8 mouse cellular contexts compared by ENCODE assay signal in the genomic region with DNA sequence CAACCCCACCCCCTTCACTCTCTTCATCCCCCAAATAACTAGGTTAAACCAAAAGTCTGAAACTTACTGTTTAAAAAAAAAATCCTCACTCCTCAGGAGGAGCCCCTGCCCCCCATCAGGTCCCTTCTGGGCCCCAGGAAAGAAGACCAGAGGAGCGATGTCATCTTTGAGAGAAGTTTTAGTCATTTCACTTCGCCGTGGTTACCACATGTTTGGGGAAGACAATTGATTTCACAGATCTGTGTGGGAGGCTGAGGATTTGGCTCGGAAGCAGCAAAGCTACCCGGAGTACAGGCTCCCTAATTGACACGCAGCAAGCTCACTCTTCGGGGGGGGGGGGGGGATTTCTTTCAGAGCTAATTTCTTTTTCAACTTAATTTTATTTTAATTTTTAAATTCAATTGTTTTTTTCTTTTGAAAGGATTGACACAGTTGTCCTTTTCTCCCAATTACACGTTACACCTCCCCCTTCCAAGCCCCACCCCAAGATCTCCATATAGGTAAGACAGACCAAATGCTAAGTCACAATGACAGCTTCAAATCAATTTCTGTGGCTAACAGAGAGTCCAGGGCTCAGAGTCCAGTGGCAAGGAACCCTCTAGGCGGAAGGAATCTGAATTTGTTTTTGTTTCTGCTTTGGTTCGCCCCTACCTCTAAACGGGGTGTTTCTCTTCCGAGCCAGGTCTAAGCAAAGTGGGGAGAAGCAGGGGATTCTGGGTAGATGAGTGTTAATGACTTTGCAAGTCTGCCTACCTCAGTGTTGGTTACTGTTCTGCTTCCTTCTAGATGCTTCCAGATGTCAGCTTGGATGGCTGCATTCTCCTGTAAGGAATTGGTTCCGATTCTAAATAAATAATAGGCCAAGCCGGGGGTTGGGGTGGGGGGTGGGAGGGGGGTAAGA.
DNase-seq lines count a peak whose midpoint lies in the region; ATAC-seq lines count a peak whose summit lies in the region.

No protein-coding gene starts in this region.

- WGBS in lung, embryonic 16.5 days: 25% methylated on average over 14 of the region's 14 CpGs
- WGBS in hindbrain, embryonic 16.5 days: 5% methylated on average over 14 of the region's 14 CpGs
- 10% methylated on average over 14 of the region's 14 CpGs for WGBS in midbrain, embryonic 12.5 days

- DNase-seq in lung, postnatal 10 days: no peak
- peak; percentile 28 for DNase-seq in embryo, embryonic 9.5 days (ENCODE audit: extremely low spot score)
- peak; percentile 59 for DNase-seq in thymus, postnatal 14 days
- DNase-seq in cerebellum, adult 8-10 months: no peak
- DNase-seq in adrenal gland, postnatal 25 days: no peak

- H3K4me2 ChIP-seq in lung, embryonic 16.5 days (ENCODE audit: low read depth, low read length): peak overlapping the region; percentile 42
- H3K4me2 ChIP-seq in hindbrain, embryonic 16.5 days (ENCODE audit: low read length): peak overlapping the region; percentile 53
- H3K4me2 ChIP-seq in midbrain, embryonic 12.5 days (replicated peaks): peak overlapping the region; percentile 42

- H3K9ac ChIP-seq in lung, embryonic 16.5 days (ENCODE audit: low read length): 0 out of 2 replicates have a peak overlapping the region, but pooled peaks have one; percentile 28
- H3K9ac ChIP-seq in hindbrain, embryonic 16.5 days (ENCODE audit: low read depth, low read length): no peak overlapping the region; the same call in 1 of the 2 replicates
- no peak overlapping the region for H3K9ac ChIP-seq in midbrain, embryonic 12.5 days (replicated peaks)

- no peak overlapping the region for H3K27ac ChIP-seq in lung, embryonic 16.5 days (ENCODE audit: low read length)
- no peak overlapping the region for H3K27ac ChIP-seq in hindbrain, embryonic 16.5 days (ENCODE audit: low read depth, low read length)
- H3K27ac ChIP-seq in midbrain, embryonic 12.5 days (replicated peaks): no peak overlapping the region

- H3K4me3 ChIP-seq in lung, embryonic 16.5 days (ENCODE audit: low read length): peak overlapping the region; percentile 28
- H3K4me3 ChIP-seq in hindbrain, embryonic 16.5 days (ENCODE audit: low read length): peak overlapping the region; percentile 28
- peak overlapping the region; percentile 21; the same call in 1 of the 2 replicates for H3K4me3 ChIP-seq in midbrain, embryonic 12.5 days

- ATAC-seq in lung, embryonic 16.5 days (ENCODE audit: low read depth): no peak
- ATAC-seq in hindbrain, embryonic 16.5 days: peak; percentile 80
- no peak for ATAC-seq in midbrain, embryonic 12.5 days (ENCODE audit: low FRiP score, low read depth)

- peaks cover 18% of the 10 kb centered on the region for H3K4me1 ChIP-seq in lung, embryonic 16.5 days (replicated peaks; ENCODE audit: control insufficient read depth, insufficient read depth, low read length)
- peaks cover 19% of the 10 kb centered on the region for H3K4me1 ChIP-seq in hindbrain, embryonic 16.5 days (ENCODE audit: control insufficient read depth, insufficient read depth, low read depth, low read length)
- peaks cover 12% of the 10 kb centered on the region for H3K4me1 ChIP-seq in midbrain, embryonic 12.5 days

- H3K9me3 ChIP-seq in lung, embryonic 16.5 days (ENCODE audit: control insufficient read depth, low read length): no peaks in the 10 kb centered on the region
- H3K9me3 ChIP-seq in hindbrain, embryonic 16.5 days (ENCODE audit: control insufficient read depth, low read length): no peaks in the 10 kb centered on the region
- H3K9me3 ChIP-seq in midbrain, embryonic 12.5 days: no peaks in the 10 kb centered on the region

- no peaks in the 10 kb centered on the region for H3K36me3 ChIP-seq in lung, embryonic 16.5 days (ENCODE audit: control insufficient read depth, insufficient read depth, low read length)
- H3K36me3 ChIP-seq in hindbrain, embryonic 16.5 days (ENCODE audit: control insufficient read depth, insufficient read depth, low read length): no peaks in the 10 kb centered on the region
- no peaks in the 10 kb centered on the region for H3K36me3 ChIP-seq in midbrain, embryonic 12.5 days

- no peaks in the 10 kb centered on the region for H3K27me3 ChIP-seq in lung, embryonic 16.5 days (ENCODE audit: control insufficient read depth, insufficient read depth, low read depth, low read length)
- H3K27me3 ChIP-seq in hindbrain, embryonic 16.5 days (replicated peaks; ENCODE audit: control insufficient read depth, insufficient read depth, low read length): no peaks in the 10 kb centered on the region
- peaks cover 10% of the 10 kb centered on the region; the same call in 1 of the 2 replicates for H3K27me3 ChIP-seq in midbrain, embryonic 12.5 days

Comparison
In these comparisons a context has a peak if more than half of its experiments do, and no peak if none do; other contexts are left out.
1. DNase-seq: peak in embryo, embryonic 9.5 days (single experiment) and thymus, postnatal 14 days (single experiment); none in lung, postnatal 10 days (single experiment), cerebellum, adult 8-10 months (single experiment) and adrenal gland, postnatal 25 days (single experiment).
2. Peak in every context shown above with its lines, with median percentiles within 50 percentile points of each other: H3K4me2 ChIP-seq and H3K4me3 ChIP-seq.